Mouse (Mus musculus) left cerebral cortex, adult 18-20 months (tissue): Measurements from ENCODE around the gene B230307C23Rik. TPM values are rescaled to one million over a fixed set of nuclear protein-coding genes. Genes with fewer than 3 reads are reported as not detected.
"Not testable (repeated sequence)": the region's sequence is repeated elsewhere in the genome, so short reads cannot be mapped to it uniquely, and the experiment has no call there.

Experiments
- DNase-seq, 2 experiments: peaks; one replicate each; pipeline ENCODE4 v3.0.0; 2021 to 2022; ENCODE audit warnings: low spot score in 2 of 2, mixed read lengths in 1 of 2
- long read RNA-seq, 2 experiments: library from polyadenylated mRNA; stranded (forward); transcript quantifications; one replicate each; pipeline ENCODE4 v2.0.0; 2021
- total RNA-seq, 2 experiments: library from RNA; stranded (reverse); gene quantifications; 2 replicates each; pipeline ENCODE4 v1.2.3; 2021

B230307C23Rik gene
- total RNA-seq, result 10 to 100 TPM; 21.4 to 24.2 TPM
- long read RNA-seq, experiment 1, partial matches to known transcripts, result 1 of 16 reads
- long read RNA-seq, experiment 1, other reads (novel, unspliced or antisense), result 3 of 16 reads
- long read RNA-seq, experiment 2, partial matches to known transcripts, result 0 of 6 reads
- long read RNA-seq, experiment 2, other reads (novel, unspliced or antisense), result 0 of 6 reads

DNA sequence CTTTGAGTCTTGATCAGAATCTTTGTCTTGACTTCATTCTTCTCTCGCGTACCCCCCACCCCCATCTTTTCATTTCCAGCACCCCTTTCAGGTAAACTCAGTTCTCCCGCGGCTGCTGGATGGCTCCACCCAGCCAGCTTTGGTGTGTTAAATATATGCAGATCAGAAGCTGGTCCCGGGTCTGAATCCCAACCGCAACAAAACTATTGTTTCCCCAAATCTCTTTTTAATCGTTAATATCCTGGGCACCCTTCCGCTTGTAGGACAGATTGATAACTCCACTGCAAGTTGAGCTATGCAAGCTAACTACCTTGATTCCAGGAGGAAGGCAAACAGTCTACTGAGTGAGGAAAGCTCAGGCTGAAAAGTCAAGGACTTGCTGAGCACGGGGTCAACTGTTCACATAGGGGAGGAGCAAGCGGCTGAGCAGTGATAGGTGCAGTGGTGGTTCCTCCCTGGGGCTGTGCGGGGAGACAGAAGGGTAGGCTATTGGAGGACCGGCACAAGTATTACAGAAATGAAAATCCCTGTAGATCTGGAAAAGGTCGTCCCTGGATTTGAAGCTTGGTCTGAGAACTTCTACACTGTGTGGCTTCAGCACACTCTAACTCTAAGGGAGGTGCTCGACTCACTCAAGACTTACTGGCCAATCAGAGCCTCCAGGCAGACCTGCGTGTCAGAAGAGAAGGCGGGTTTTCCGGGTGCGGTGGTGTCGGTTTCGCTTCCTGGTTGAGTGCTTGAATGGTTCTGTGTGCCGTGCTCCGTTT lies at the start of gene B230307C23Rik:
TSS of gene B230307C23Rik (plus strand) at position 700 of the 767 bp plus-strand sequence.
- DNase-seq, result peak; percentile 79 to 88

GRCm38 (mm10) chr16:97948836-97949235 lies 48.3 kb upstream of the B230307C23Rik start:
- DNase-seq, result no peak

- no peak for DNase-seq
Measured at GRCm38 (mm10) chr16:97950061-97950460, 47.1 kb upstream of the B230307C23Rik start.

GRCm38 (mm10) chr16:97952371-97952770 lies 44.7 kb upstream of the B230307C23Rik start:
- no peak for DNase-seq

DNA sequence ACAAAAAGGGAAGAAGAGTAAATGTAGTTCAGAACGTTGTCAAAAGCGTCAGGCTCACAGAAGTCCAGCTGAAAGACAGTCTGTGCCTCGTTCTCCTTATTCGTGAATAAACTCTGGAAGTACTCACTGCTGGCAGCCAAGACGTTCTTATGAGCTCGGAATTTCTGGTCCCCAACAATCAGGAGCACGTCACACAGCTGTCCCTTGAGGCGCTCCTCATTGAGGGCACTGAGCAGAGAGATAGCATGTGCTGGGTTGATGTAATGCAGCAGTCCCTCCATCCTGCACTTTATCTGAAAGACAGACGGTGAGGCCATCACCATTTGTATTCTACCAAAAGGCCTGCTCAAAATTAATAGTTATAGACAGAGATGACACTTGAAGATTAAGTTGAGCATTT lies 44.3 kb upstream of the B230307C23Rik start:
- DNase-seq, result no peak

- no peak for DNase-seq
Measured at GRCm38 (mm10) chr16:97953300-97953699, 43.8 kb upstream of the B230307C23Rik start.

GRCm38 (mm10) chr16:97956011-97956410 lies 41.1 kb upstream of the B230307C23Rik start:
- no peak for DNase-seq

DNA sequence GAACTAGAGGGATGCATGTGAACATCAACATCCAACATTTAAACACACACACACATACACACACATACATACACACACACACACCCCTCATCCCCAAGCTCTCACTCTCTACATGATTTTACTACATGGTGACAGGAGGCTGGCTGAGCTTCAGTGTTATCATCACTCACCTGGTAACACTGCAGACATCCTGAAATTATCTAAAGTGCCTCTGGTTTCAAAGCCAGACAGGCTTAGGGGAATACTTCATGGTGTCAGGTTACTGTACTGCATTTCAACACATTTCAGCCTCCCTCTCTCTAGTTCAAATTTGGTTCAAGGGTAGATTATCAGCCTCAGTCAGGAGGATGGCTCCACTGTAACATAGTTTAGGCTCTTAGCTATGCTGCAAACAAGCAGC lies 39.5 kb upstream of the B230307C23Rik start:
- no peak for DNase-seq

GRCm38 (mm10) chr16:97958401-97958973 lies 38.6 kb upstream of the B230307C23Rik start:
- DNase-seq, result no peak

- no peak for DNase-seq
Measured at GRCm38 (mm10) chr16:97960348-97960747, 36.8 kb upstream of the B230307C23Rik start.

- DNase-seq, result no peak
Measured at GRCm38 (mm10) chr16:97961381-97962150, 35.5 kb upstream of the B230307C23Rik start.

DNA sequence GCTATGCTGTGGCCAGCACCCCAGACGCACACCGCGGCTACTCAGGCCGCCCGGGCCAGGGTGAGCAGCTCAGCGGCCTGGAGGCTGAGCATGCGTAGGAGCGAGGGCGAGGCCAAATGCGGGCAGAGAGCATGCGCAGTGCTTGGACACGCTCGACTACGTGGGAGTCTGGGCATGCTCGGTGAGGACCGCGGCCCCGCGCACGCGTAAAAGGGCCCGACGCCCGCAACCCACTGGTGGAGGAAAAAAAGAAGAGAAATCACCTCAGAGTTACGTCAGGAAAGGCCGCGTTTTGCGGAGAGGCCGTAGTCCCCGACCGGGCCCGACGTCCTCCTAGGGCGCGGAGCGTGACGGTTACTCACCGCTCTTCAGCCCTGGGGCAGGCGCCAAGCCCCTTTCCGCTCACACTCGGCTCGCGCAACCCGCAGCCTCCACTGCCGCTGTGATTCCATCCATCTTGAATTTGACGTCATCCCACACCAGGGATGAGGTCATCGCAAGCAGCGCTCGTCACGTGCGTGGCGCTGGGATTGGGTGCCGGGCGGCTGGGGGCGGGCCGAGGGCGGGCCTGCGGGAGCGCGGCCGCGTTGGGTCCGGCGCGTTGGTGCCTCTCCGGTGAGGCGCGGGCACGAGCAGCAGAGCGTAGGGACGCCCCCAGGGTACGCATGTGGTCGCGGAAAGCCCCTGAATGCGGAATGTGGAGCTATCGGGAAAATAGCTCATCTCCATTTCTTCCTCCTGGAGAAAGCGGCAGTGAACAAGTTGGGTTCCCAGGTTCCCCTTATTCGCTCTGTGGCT lies 34.8 kb upstream of the B230307C23Rik start, which contains the start of the genes C2cd2 and Zbtb21:
TSS of gene C2cd2 (minus strand) at position 448 of the 798 bp plus-strand sequence.
TSS of gene Zbtb21 (minus strand) at position 472 of the 798 bp plus-strand sequence.
- DNase-seq, result peak; percentile 96 to 98

DNA sequence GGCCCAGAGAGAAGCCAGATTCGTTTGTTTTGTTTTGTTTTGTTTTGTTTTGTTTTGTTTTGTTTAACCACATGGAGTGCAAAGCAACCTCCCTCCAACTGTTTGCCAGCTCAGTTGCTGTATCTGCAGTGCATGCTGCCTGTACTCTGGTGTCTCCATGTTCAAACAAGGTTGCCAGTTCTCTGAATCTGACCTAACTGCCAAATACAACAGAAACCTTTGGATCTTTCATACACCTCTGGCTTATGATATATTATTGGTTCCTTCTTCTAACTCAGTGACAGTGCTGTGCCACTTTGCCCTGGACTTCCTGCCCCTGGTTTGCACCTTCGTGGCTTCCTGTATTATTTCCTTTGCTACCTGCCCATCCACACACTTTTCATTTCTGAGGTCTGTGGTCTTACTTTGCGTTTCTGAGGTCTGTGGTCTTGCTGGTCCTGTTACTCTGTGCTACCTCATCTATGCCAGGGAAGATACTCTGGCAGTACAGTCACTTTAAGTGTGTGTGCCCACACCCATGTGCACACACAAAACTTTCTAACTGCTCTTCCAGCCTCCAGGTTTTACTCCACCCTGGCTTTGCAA lies 33.1 kb upstream of the B230307C23Rik start:
- no peak for DNase-seq

GRCm38 (mm10) chr16:97977277-97977676 lies 19.8 kb upstream of the B230307C23Rik start:
- no peak for DNase-seq

- no peak for DNase-seq
Measured at GRCm38 (mm10) chr16:97977722-97978121, 19.4 kb upstream of the B230307C23Rik start.

DNA sequence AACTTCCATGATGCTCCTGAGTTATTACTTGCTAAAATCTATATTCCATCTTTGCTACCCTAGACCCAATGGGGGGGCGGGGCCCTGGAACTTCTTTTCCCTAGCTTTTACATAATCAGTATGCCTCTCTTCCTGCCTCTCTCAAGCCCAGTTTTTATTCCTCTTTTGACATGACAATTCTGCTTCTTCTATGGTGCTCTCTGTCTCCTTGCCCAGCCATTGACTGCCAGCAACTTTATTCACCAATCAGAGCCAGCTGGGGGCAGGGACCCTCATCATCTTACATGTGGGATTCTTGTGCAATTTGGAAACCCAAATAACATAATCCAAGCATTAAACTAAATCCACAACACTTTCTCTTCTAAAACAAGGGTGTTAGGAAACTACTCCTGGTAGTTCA lies 15.8 kb upstream of the B230307C23Rik start:
- no peak for DNase-seq

DNA sequence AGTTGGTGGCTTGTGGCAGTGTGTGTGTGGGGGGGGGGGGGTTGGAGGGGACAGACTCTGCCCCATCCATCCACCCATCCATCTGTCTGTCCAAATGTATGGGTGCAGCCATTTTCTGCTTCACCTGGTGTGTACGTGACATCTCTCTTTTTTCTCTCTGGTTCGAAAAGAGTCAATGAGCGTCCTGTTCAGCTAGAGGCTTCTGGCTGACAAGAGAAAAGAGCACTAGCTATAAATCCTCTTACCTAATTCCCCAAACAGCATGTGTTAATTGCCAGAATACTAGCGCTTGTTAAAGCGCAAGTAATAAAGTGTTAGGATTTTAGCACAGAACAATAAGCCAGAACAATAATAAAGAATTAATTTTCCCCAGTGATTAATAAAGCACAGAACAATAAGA lies 12.5 kb upstream of the B230307C23Rik start:
- DNase-seq, result no peak

GRCm38 (mm10) chr16:97991517-97991916 lies 5.6 kb upstream of the B230307C23Rik start:
- no peak for DNase-seq

- not testable (repeated sequence) for DNase-seq
Measured at GRCm38 (mm10) chr16:97992477-97992876, 4.6 kb upstream of the B230307C23Rik start.
